Mouse (Mus musculus) forebrain, embryonic 12.5 days (tissue): ENCODE measurements at regions not wholly inside any gene's neighbourhood (a gene's known extent, or its start where the extent isn't known, plus 50 kb on each side); places are given as distances from the start of the nearest gene placed in this dataset.

ENCODE experiments used
- ATAC-seq: fragments of 200-750 bp; cut with Nextera tagmentation; 2 replicates; pipeline ENCODE4 v1.8.0; 2017; ENCODE audit warnings: moderate TSS enrichment; ENCODE audit not compliant: low FRiP score
- H3K27ac ChIP-seq: fragments of 300-500 bp; sonication (generic); 2 replicates; pipeline ENCODE4 v1.5.1; 2016; ENCODE audit warnings: mild to moderate bottlenecking
- H3K27me3 ChIP-seq: fragments of 300-500 bp; sonication (generic); 2 replicates; pipeline ENCODE4 v1.6.1; 2016; ENCODE audit warnings: mild to moderate bottlenecking
- H3K36me3 ChIP-seq: fragments of 300-500 bp; sonication (generic); replicated peaks from 2 replicates; pipeline ENCODE4 v1.6.1; 2016; ENCODE audit warnings: mild to moderate bottlenecking
- H3K4me1 ChIP-seq: fragments of 300-500 bp; sonication (generic); 2 replicates; pipeline ENCODE4 v1.6.1; 2016
- H3K4me2 ChIP-seq: fragments of 300-500 bp; sonication (generic); 2 replicates; pipeline ENCODE4 v1.6.1; 2016; ENCODE audit warnings: mild to moderate bottlenecking, moderate library complexity
- H3K4me3 ChIP-seq: fragments of 300-500 bp; sonication (generic); replicated peaks from 2 replicates; pipeline ENCODE4 v1.5.1; 2016; ENCODE audit warnings: mild to moderate bottlenecking
- H3K9ac ChIP-seq: fragments of 300-500 bp; sonication (generic); 2 replicates; pipeline ENCODE4 v1.6.1; 2016; ENCODE audit warnings: mild to moderate bottlenecking
- H3K9me3 ChIP-seq: fragments of 300-500 bp; sonication (generic); 2 replicates; pipeline ENCODE4 v1.6.1; 2016
- WGBS: fragments of 180-500 bp; shearing (Covaris S2); methylation state at CpG from one replicate; pipeline ENCODE4 v1.1.7; 2016; 5-methylcytosine and 5-hydroxymethylcytosine counted together

- 87% methylated on average over 2 of the region's 2 CpGs for WGBS
- H3K4me3 ChIP-seq, result no peak overlapping the region
Measured at GRCm38 (mm10) chr12:44145321-44145720, 64.8 kb downstream of the Dnajb9 start.

GRCm38 (mm10) chr12:44139026-44139425 lies 71.1 kb downstream of the Dnajb9 start:
- H3K4me3 ChIP-seq, result no peak overlapping the region
- no peak overlapping the region for H3K27ac ChIP-seq
- H3K4me2 ChIP-seq, result no peak overlapping the region
- no peaks in the 10 kb centered on the region for H3K4me1 ChIP-seq
- WGBS, result 93% methylated on average over 1 of the region's 1 CpGs
- H3K36me3 ChIP-seq, result no peaks in the 10 kb centered on the region
- no peaks in the 10 kb centered on the region for H3K27me3 ChIP-seq
- ATAC-seq, result no peak
- no peaks in the 10 kb centered on the region for H3K9me3 ChIP-seq
- no peak overlapping the region for H3K9ac ChIP-seq

More at GRCm38 (mm10) chr12:44145321-44145720, 64.8 kb downstream of the Dnajb9 start:
- Histone ChIP-seq H3K4me1 (no peaks in the 10 kb centered on the region), H3K9me3 (0 out of 2 replicates have a peak, but pooled peaks cover 4% of the 10 kb centered on the region), H3K4me2 (no peak overlapping the region), H3K9ac (no peak overlapping the region), H3K36me3 (no peaks in the 10 kb centered on the region), H3K27ac (no peak overlapping the region), H3K27me3 (no peaks in the 10 kb centered on the region)
- no peak for ATAC-seq

GRCm38 (mm10) chr12:44128874-44129273 lies 81.3 kb downstream of the Dnajb9 start:
- no peak for ATAC-seq
- WGBS, result 82% methylated on average over 8 of the region's 8 CpGs
- no peaks in the 10 kb centered on the region for H3K4me1 ChIP-seq
- no peak overlapping the region for H3K9ac ChIP-seq
- H3K27me3 ChIP-seq, result no peaks in the 10 kb centered on the region
- no peaks in the 10 kb centered on the region for H3K9me3 ChIP-seq
- no peak overlapping the region for H3K4me3 ChIP-seq
- no peaks in the 10 kb centered on the region for H3K36me3 ChIP-seq
- H3K4me2 ChIP-seq, result no peak overlapping the region
- no peak overlapping the region for H3K27ac ChIP-seq

GRCm38 (mm10) chr12:44105085-44105484 lies 105.0 kb downstream of the Dnajb9 start:
- no peak for ATAC-seq
- no peaks in the 10 kb centered on the region for H3K27me3 ChIP-seq

GRCm38 (mm10) chr12:44099188-44099587 lies 110.9 kb downstream of the Dnajb9 start:
- Histone ChIP-seq H3K27ac (no peak overlapping the region), H3K9ac (no peak overlapping the region), H3K4me2 (no peak overlapping the region), H3K36me3 (no peaks in the 10 kb centered on the region), H3K4me1 (no peaks in the 10 kb centered on the region), H3K9me3 (no peaks in the 10 kb centered on the region), H3K27me3 (no peaks in the 10 kb centered on the region), H3K4me3 (no peak overlapping the region)
- whole genome bisulfite sequencing, result 100% methylated on average over 1 of the region's 1 CpGs
- no peak for ATAC-seq

More at GRCm38 (mm10) chr12:44105085-44105484, 105.0 kb downstream of the Dnajb9 start:
- H3K4me3 ChIP-seq, result no peak overlapping the region
- no peaks in the 10 kb centered on the region for H3K4me1 ChIP-seq
- H3K27ac ChIP-seq, result no peak overlapping the region
- no peaks in the 10 kb centered on the region for H3K36me3 ChIP-seq
- H3K4me2 ChIP-seq, result no peak overlapping the region
- no peak overlapping the region for H3K9ac ChIP-seq
- H3K9me3 ChIP-seq, result no peaks in the 10 kb centered on the region
- WGBS, result 49% methylated on average over 2 of the region's 2 CpGs

- 95% methylated on average over 5 of the region's 5 CpGs for WGBS
- no peak overlapping the region for H3K9ac ChIP-seq
- no peak overlapping the region for H3K4me2 ChIP-seq
- H3K4me3 ChIP-seq, result no peak overlapping the region
- H3K4me1 ChIP-seq, result no peaks in the 10 kb centered on the region
- ATAC-seq, result no peak
- H3K27ac ChIP-seq, result no peak overlapping the region
- no peaks in the 10 kb centered on the region for H3K36me3 ChIP-seq
- no peaks in the 10 kb centered on the region for H3K27me3 ChIP-seq
- H3K9me3 ChIP-seq, result no peaks in the 10 kb centered on the region
Measured at GRCm38 (mm10) chr12:44071766-44072165, 138.4 kb downstream of the Dnajb9 start.

- no peaks in the 10 kb centered on the region for H3K4me1 ChIP-seq
- H3K9ac ChIP-seq, result no peak overlapping the region
- no peaks in the 10 kb centered on the region for H3K27me3 ChIP-seq
- H3K4me2 ChIP-seq, result no peak overlapping the region
- H3K27ac ChIP-seq, result no peak overlapping the region
- WGBS, result 89% methylated on average over 2 of the region's 2 CpGs
- H3K9me3 ChIP-seq, result no peaks in the 10 kb centered on the region
- no peaks in the 10 kb centered on the region for H3K36me3 ChIP-seq
- no peak overlapping the region for H3K4me3 ChIP-seq
- no peak for ATAC-seq
Measured at GRCm38 (mm10) chr12:44056493-44057163, 153.5 kb downstream of the Dnajb9 start.

GRCm38 (mm10) chr12:44045806-44046205 lies 164.3 kb downstream of the Dnajb9 start:
- Histone ChIP-seq H3K4me3 (no peak overlapping the region), H3K9ac (no peak overlapping the region), H3K9me3 (no peaks in the 10 kb centered on the region), H3K36me3 (no peaks in the 10 kb centered on the region), H3K27ac (no peak overlapping the region), H3K4me2 (no peak overlapping the region), H3K4me1 (no peaks in the 10 kb centered on the region), H3K27me3 (no peaks in the 10 kb centered on the region)
- 81% methylated on average over 2 of the region's 2 CpGs for WGBS
- no peak for ATAC-seq

- no peak overlapping the region for H3K4me2 ChIP-seq
- no peaks in the 10 kb centered on the region for H3K9me3 ChIP-seq
- H3K27me3 ChIP-seq, result no peaks in the 10 kb centered on the region
- no peaks in the 10 kb centered on the region for H3K4me1 ChIP-seq
- H3K36me3 ChIP-seq, result no peaks in the 10 kb centered on the region
- H3K27ac ChIP-seq, result no peak overlapping the region
- no peak overlapping the region for H3K4me3 ChIP-seq
- no peak overlapping the region for H3K9ac ChIP-seq
- WGBS, result 63% methylated on average over 14 of the region's 14 CpGs
- peak; percentile 23; the same call in 1 of the 2 replicates for ATAC-seq
Measured at GRCm38 (mm10) chr12:44044388-44045105, 165.6 kb downstream of the Dnajb9 start.

- Histone ChIP-seq H3K4me3 (no peak overlapping the region), H3K4me2 (no peak overlapping the region), H3K27me3 (no peaks in the 10 kb centered on the region), H3K36me3 (no peaks in the 10 kb centered on the region), H3K9ac (no peak overlapping the region), H3K9me3 (no peaks in the 10 kb centered on the region), H3K27ac (no peak overlapping the region), H3K4me1 (no peaks in the 10 kb centered on the region)
- 59% methylated on average over 2 of the region's 2 CpGs for WGBS
- ATAC-seq, result no peak
Measured at GRCm38 (mm10) chr12:44006795-44007194, 203.3 kb downstream of the Dnajb9 start.

GRCm38 (mm10) chr12:43983548-43983947 lies 226.6 kb downstream of the Dnajb9 start:
- Histone ChIP-seq H3K27ac (no peak overlapping the region), H3K36me3 (no peaks in the 10 kb centered on the region), H3K9ac (no peak overlapping the region), H3K27me3 (no peaks in the 10 kb centered on the region), H3K4me1 (no peaks in the 10 kb centered on the region), H3K4me2 (no peak overlapping the region), H3K9me3 (no peaks in the 10 kb centered on the region), H3K4me3 (no peak overlapping the region)
- no peak for ATAC-seq
- WGBS, result 84% methylated on average over 1 of the region's 1 CpGs

- no peaks in the 10 kb centered on the region for H3K9me3 ChIP-seq
- no peaks in the 10 kb centered on the region for H3K4me1 ChIP-seq
- no peaks in the 10 kb centered on the region for H3K27me3 ChIP-seq
- H3K27ac ChIP-seq, result no peak overlapping the region
- H3K4me2 ChIP-seq, result no peak overlapping the region
- H3K36me3 ChIP-seq, result no peaks in the 10 kb centered on the region
- no peak overlapping the region for H3K9ac ChIP-seq
- ATAC-seq, result no peak
- WGBS, result 64% methylated on average over 1 of the region's 1 CpGs
- no peak overlapping the region for H3K4me3 ChIP-seq
Measured at GRCm38 (mm10) chr12:43963973-43964372, 246.2 kb downstream of the Dnajb9 start.
